Mouse (Mus musculus) myocyte (in vitro differentiated cells): ENCODE measurements around the gene Gm20388. TPM values are rescaled to one million over a fixed set of nuclear protein-coding genes. Genes with fewer than 3 reads are reported as not detected.

Experiments
- H3K27me3 ChIP-seq: one replicate; pipeline ENCODE4 v1.6.1; 2011; ENCODE audit not compliant: control insufficient read depth, insufficient read depth, insufficient read length
- H3K36me3 ChIP-seq: one replicate; pipeline ENCODE4 v1.6.1; 2011; ENCODE audit not compliant: control insufficient read depth, insufficient read depth
- H3K4me2 ChIP-seq: one replicate; pipeline ENCODE4 v1.6.1; 2011; ENCODE audit warnings: low read depth, control low read depth
- H3K4me3 ChIP-seq: one replicate; pipeline ENCODE4 v1.5.1; 2011; ENCODE audit warnings: mild to moderate bottlenecking, control low read depth, moderate library complexity
- H3K79me2 ChIP-seq: one replicate; pipeline ENCODE4 v1.6.1; 2011; ENCODE audit not compliant: control insufficient read depth, insufficient read depth
- H3ac ChIP-seq: one replicate; pipeline ENCODE4 v1.6.1; 2011; ENCODE audit not compliant: control insufficient read depth, insufficient read length
- CEBPB ChIP-seq: IDR thresholded peaks from 2 replicates; pipeline ENCODE4 v1.6.1; 2011; ENCODE audit warnings: mild to moderate bottlenecking, moderate library complexity; ENCODE audit not compliant: poor library complexity, insufficient read depth, severe bottlenecking
- E2F4 ChIP-seq: IDR thresholded peaks from one replicate; pipeline ENCODE4 v1.6.1; 2011; ENCODE audit warnings: mild to moderate bottlenecking, control low read depth, moderate library complexity; ENCODE audit not compliant: insufficient read depth
- MAX ChIP-seq: IDR thresholded peaks from one replicate; pipeline ENCODE4 v1.6.1; 2011; ENCODE audit warnings: low read depth, mild to moderate bottlenecking, control low read depth
- MYOD1 ChIP-seq, 3 experiments: IDR thresholded peaks; one replicate each; pipeline ENCODE4 v1.6.1; 2011; ENCODE audit warnings: control low read depth in 2 of 3, low read depth in 2 of 3, mild to moderate bottlenecking in 2 of 3, moderate library complexity in 1 of 3; ENCODE audit not compliant: insufficient read length in 2 of 3, control insufficient read depth in 1 of 3
- MYOG ChIP-seq, 3 experiments: IDR thresholded peaks; one replicate each; pipeline ENCODE4 v1.6.1; 2011; ENCODE audit warnings: control low read depth in 2 of 3, low read depth in 2 of 3, mild to moderate bottlenecking in 2 of 3; ENCODE audit not compliant: insufficient read length in 2 of 3, control insufficient read depth in 1 of 3, insufficient read depth in 1 of 3
- POLR2A ChIP-seq: IDR thresholded peaks from one replicate; pipeline ENCODE4 v1.6.1; 2011; ENCODE audit warnings: low read depth, mild to moderate bottlenecking, control low read depth, moderate library complexity; ENCODE audit not compliant: insufficient read length
- POLR2AphosphoS2 ChIP-seq: IDR thresholded peaks from one replicate; pipeline ENCODE4 v1.6.1; 2011; ENCODE audit warnings: low read depth, control low read depth; ENCODE audit not compliant: insufficient read length
- REST ChIP-seq: IDR thresholded peaks from one replicate; pipeline ENCODE4 v1.6.1; 2011; ENCODE audit warnings: mild to moderate bottlenecking, control low read depth, moderate library complexity; ENCODE audit not compliant: insufficient read depth, insufficient read length
- SRF ChIP-seq: IDR thresholded peaks from one replicate; pipeline ENCODE4 v1.6.1; 2011; ENCODE audit warnings: low read depth; ENCODE audit not compliant: control insufficient read depth, insufficient read length
- TCF12 ChIP-seq: IDR thresholded peaks from one replicate; pipeline ENCODE4 v1.6.1; 2011; ENCODE audit warnings: mild to moderate bottlenecking, control low read depth; ENCODE audit not compliant: poor library complexity, insufficient read depth, severe bottlenecking
- TCF3 ChIP-seq: IDR thresholded peaks from one replicate; pipeline ENCODE4 v1.6.1; 2011; ENCODE audit warnings: low read depth, control low read depth; ENCODE audit not compliant: insufficient read length
- USF1 ChIP-seq: IDR thresholded peaks from one replicate; pipeline ENCODE4 v1.6.1; 2011; ENCODE audit warnings: low read depth, mild to moderate bottlenecking, control low read depth, moderate library complexity
- polyA plus RNA-seq: library from polyadenylated mRNA; unstranded; fragments of >200 nt; fragmentation: generic; extraction: Trizol; gene quantifications from one replicate; pipeline ENCODE4 v1.2.1, GENCODE M21; 2012; ENCODE audit warnings: missing spikeins

The Gm20388 gene
- polyA plus RNA-seq, 1 experiment: 15.3 TPM

DNA sequence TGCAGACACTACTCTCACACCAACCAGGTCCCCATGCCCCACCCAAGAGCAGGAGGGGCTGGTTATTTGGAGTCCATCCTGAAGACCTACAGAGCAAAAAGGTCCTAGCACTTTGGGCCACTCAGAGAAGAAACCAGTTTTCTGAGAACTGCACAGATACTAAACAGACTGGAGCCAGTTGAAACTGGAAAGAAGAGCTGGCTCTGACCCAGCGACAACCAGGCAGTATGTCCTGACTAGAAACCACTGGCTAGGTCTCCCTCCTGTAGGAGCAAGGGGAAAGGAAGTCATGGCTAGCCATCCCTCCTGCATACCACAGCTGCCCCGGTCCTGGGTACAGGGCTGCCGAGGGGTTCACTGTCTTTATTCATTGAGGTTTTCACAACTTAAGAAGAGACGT, 3855.9 kb downstream of the Gm20388 start:
- H3K79me2 ChIP-seq: no peaks in the 10 kb centered on the region

GRCm38 (mm10) chr8:123767874-123768273, 3857.2 kb downstream of the Gm20388 start:
- no peaks in the 10 kb centered on the region for H3K36me3 ChIP-seq
- no peak overlapping the region for H3K4me2 ChIP-seq
- no peaks in the 10 kb centered on the region for H3K27me3 ChIP-seq
- H3K4me3 ChIP-seq: no peak overlapping the region
- TF ChIP-seq USF1 (no peak), SRF (no peak), POLR2A (no peak), POLR2AphosphoS2 (no peak), TCF3 (no peak), CEBPB (no peak), REST (no peak), MYOG (IDR thresholded peaks at IDR 0.05; ENCODE audit: control insufficient read depth in 1 of 3, insufficient read depth in 1 of 3, insufficient read length in 2 of 3, low read depth in 2 of 3) (no peak), MYOD1 (IDR thresholded peaks at IDR 0.05; ENCODE audit: control insufficient read depth in 1 of 3, insufficient read length in 2 of 3, low read depth in 2 of 3) (no peak), MAX (no peak), E2F4 (no peak), TCF12 (no peak)
- H3ac ChIP-seq: no peak overlapping the region
- no peaks in the 10 kb centered on the region for H3K79me2 ChIP-seq

More for the DNA sequence above, 3855.9 kb downstream of the Gm20388 start:
- no peak overlapping the region for H3K4me2 ChIP-seq
- H3K4me3 ChIP-seq: no peak overlapping the region
- H3ac ChIP-seq: no peak overlapping the region
- no peak for TF ChIP-seq POLR2A
- TF ChIP-seq TCF3: no peak
- no peak for TF ChIP-seq E2F4
- TF ChIP-seq POLR2AphosphoS2: no peak
- no peak for TF ChIP-seq MYOG (IDR thresholded peaks at IDR 0.05; ENCODE audit: control insufficient read depth in 1 of 3, insufficient read depth in 1 of 3, insufficient read length in 2 of 3, low read depth in 2 of 3)
- TF ChIP-seq SRF: no peak
- no peak for TF ChIP-seq MYOD1 (IDR thresholded peaks at IDR 0.05; ENCODE audit: control insufficient read depth in 1 of 3, insufficient read length in 2 of 3, low read depth in 2 of 3)
- no peak for TF ChIP-seq MAX
- no peak for TF ChIP-seq REST
- no peak for TF ChIP-seq CEBPB
- TF ChIP-seq USF1: no peak
- no peak for TF ChIP-seq TCF12
- H3K27me3 ChIP-seq: no peaks in the 10 kb centered on the region
- no peaks in the 10 kb centered on the region for H3K36me3 ChIP-seq

GRCm38 (mm10) chr8:123768492-123769356, 3858.1 kb downstream of the Gm20388 start:
- Histone ChIP-seq H3K79me2 (no peaks in the 10 kb centered on the region), H3K4me3 (no peak overlapping the region), H3K27me3 (no peaks in the 10 kb centered on the region), H3ac (no peak overlapping the region), H3K4me2 (no peak overlapping the region), H3K36me3 (no peaks in the 10 kb centered on the region)
- TF ChIP-seq MYOG (IDR thresholded peaks at IDR 0.05; ENCODE audit: control insufficient read depth in 1 of 3, insufficient read depth in 1 of 3, insufficient read length in 2 of 3, low read depth in 2 of 3): peak in 1 of 3 experiments; percentile 1
- TF ChIP-seq MAX: no peak

- Histone ChIP-seq H3K36me3 (no peaks in the 10 kb centered on the region), H3K79me2 (no peaks in the 10 kb centered on the region), H3K27me3 (no peaks in the 10 kb centered on the region), H3ac (no peak overlapping the region), H3K4me2 (no peak overlapping the region), H3K4me3 (no peak overlapping the region)
- TF ChIP-seq REST (no peak), MAX (no peak), POLR2AphosphoS2 (no peak), CEBPB (no peak), USF1 (no peak), TCF12 (no peak), SRF (no peak), TCF3 (no peak), MYOD1 (IDR thresholded peaks at IDR 0.05; ENCODE audit: control insufficient read depth in 1 of 3, insufficient read length in 2 of 3, low read depth in 2 of 3) (no peak), E2F4 (no peak), MYOG (IDR thresholded peaks at IDR 0.05; ENCODE audit: control insufficient read depth in 1 of 3, insufficient read depth in 1 of 3, insufficient read length in 2 of 3, low read depth in 2 of 3) (no peak), POLR2A (no peak)
Observed at GRCm38 (mm10) chr8:123773468-123773867, 3862.8 kb downstream of the Gm20388 start.
